Mouse (Mus musculus) limb, embryonic 10.5 days (tissue): ENCODE data around the gene Gm49320. TPM values are rescaled to one million over a fixed set of nuclear protein-coding genes. Genes with fewer than 3 reads are reported as not detected.
A peak's percentile ranks its signal among the peaks of the same experiment; 100 is the strongest.

Experiments used
- DNase-seq: peaks from one replicate; pipeline ENCODE4 v3.0.0-alpha.2; 2017; ENCODE audit warnings: low spot score
- H3K27ac ChIP-seq: fragments of 300-500 bp; sonication (generic); 2 replicates; pipeline ENCODE4 v1.5.1; 2016; ENCODE audit warnings: mild to moderate bottlenecking
- H3K27me3 ChIP-seq: fragments of 300-500 bp; sonication (generic); 2 replicates; pipeline ENCODE4 v1.6.1; 2016; ENCODE audit warnings: low read depth, mild to moderate bottlenecking; ENCODE audit not compliant: poor library complexity, severe bottlenecking
- H3K36me3 ChIP-seq: fragments of 300-500 bp; sonication (generic); 2 replicates; pipeline ENCODE4 v1.6.1; 2016; ENCODE audit warnings: mild to moderate bottlenecking, moderate library complexity
- H3K4me1 ChIP-seq: fragments of 300-500 bp; sonication (generic); 2 replicates; pipeline ENCODE4 v1.6.1; 2016
- H3K4me3 ChIP-seq: fragments of 300-500 bp; sonication (generic); 2 replicates; pipeline ENCODE4 v1.5.1; 2016; ENCODE audit warnings: mild to moderate bottlenecking, moderate library complexity
- H3K9me3 ChIP-seq: fragments of 300-500 bp; sonication (generic); replicated peaks from 2 replicates; pipeline ENCODE4 v1.6.1; 2016; ENCODE audit warnings: mild to moderate bottlenecking
- WGBS: fragments of 180-500 bp; shearing (Covaris S2); methylation state at CpG from one replicate; pipeline ENCODE4 v1.1.7; 2016; 5-methylcytosine and 5-hydroxymethylcytosine counted together
- polyA plus RNA-seq: library from polyadenylated mRNA; unstranded; fragments of >200 nt; fragmentation: Nextera tagmentation; extraction: Ambion mirVana; gene quantifications from 2 replicates; pipeline ENCODE4 v1.2.1, GENCODE M21; 2016

Gm49320 gene
- polyA plus RNA-seq, 1 experiment from 2014 or later, result 1.6 TPM

- WGBS, result 25% methylated on average over 15 of the region's 15 CpGs
- H3K9me3 ChIP-seq, result no peaks in the 10 kb centered on the region
- peak overlapping the region; percentile 85 for H3K4me3 ChIP-seq
- peaks cover 19% of the 10 kb centered on the region for H3K4me1 ChIP-seq
- DNase-seq, result no peak
- peak overlapping the region; percentile 97 for H3K27ac ChIP-seq
- H3K36me3 ChIP-seq, result peaks cover 28% of the 10 kb centered on the region
- peaks cover 9% of the 10 kb centered on the region; the same call in 1 of the 2 replicates for H3K27me3 ChIP-seq
Measured at GRCm38 (mm10) chr8:4237814-4238433, 741 bp upstream of the Gm49320 start.

- peaks cover 42% of the 10 kb centered on the region for H3K36me3 ChIP-seq
- DNase-seq, result no peak
- 14% methylated on average over 19 of the region's 19 CpGs for WGBS
- peak overlapping the region; percentile 97 for H3K27ac ChIP-seq
- peaks cover 19% of the 10 kb centered on the region for H3K4me1 ChIP-seq
- peaks cover 9% of the 10 kb centered on the region; the same call in 1 of the 2 replicates for H3K27me3 ChIP-seq
- no peaks in the 10 kb centered on the region for H3K9me3 ChIP-seq
- peak overlapping the region; percentile 85 for H3K4me3 ChIP-seq
Measured at GRCm38 (mm10) chr8:4239193-4239890, 677 bp downstream of the Gm49320 start.

- Histone ChIP-seq H3K27ac (no peak overlapping the region), H3K4me3 (no peak overlapping the region), H3K4me1 (peaks cover 20% of the 10 kb centered on the region), H3K36me3 (peaks cover 92% of the 10 kb centered on the region), H3K9me3 (no peaks in the 10 kb centered on the region), H3K27me3 (0 out of 2 replicates have a peak, but pooled peaks cover 6% of the 10 kb centered on the region)
- 91% methylated on average over 5 of the region's 5 CpGs for WGBS
- no peak for DNase-seq
Measured at GRCm38 (mm10) chr8:4245061-4245460, 6.4 kb downstream of the Gm49320 start.

- Histone ChIP-seq H3K4me3 (no peak overlapping the region), H3K27me3 (0 out of 2 replicates have a peak, but pooled peaks cover 10% of the 10 kb centered on the region), H3K4me1 (peaks cover 23% of the 10 kb centered on the region), H3K36me3 (peaks cover 89% of the 10 kb centered on the region), H3K9me3 (no peaks in the 10 kb centered on the region), H3K27ac (no peak overlapping the region)
- DNase-seq, result no peak
- 82% methylated on average over 11 of the region's 13 CpGs for WGBS
Measured at GRCm38 (mm10) chr8:4245737-4246136, 7.1 kb downstream of the Gm49320 start.

GRCm38 (mm10) chr8:4247241-4247640 lies 8.6 kb downstream of the Gm49320 start:
- Histone ChIP-seq H3K36me3 (peaks cover 74% of the 10 kb centered on the region), H3K4me1 (peaks cover 24% of the 10 kb centered on the region), H3K4me3 (no peak overlapping the region), H3K27ac (no peak overlapping the region), H3K27me3 (0 out of 2 replicates have a peak, but pooled peaks cover 10% of the 10 kb centered on the region), H3K9me3 (no peaks in the 10 kb centered on the region)
- no peak for DNase-seq
- 92% methylated on average over 8 of the region's 8 CpGs for WGBS

GRCm38 (mm10) chr8:4247951-4248540 lies 9.4 kb downstream of the Gm49320 start, which contains the start of gene Tgfbr3l:
Gene Tgfbr3l, plus strand, starts transcription at chr8:4248214.
- H3K27ac ChIP-seq, result peak within 1 kb of the TSS; percentile 59; the same call in 1 of the 2 replicates
- WGBS, result 84% methylated on average over 15 of the region's 15 CpGs
- 0 out of 2 replicates have a peak, but pooled peaks cover 10% of the 10 kb centered on the region for H3K27me3 ChIP-seq
- peak within 1 kb of the TSS; percentile 7; the same call in 1 of the 2 replicates for H3K4me3 ChIP-seq
- H3K36me3 ChIP-seq, result peaks cover 66% of the 10 kb centered on the region
- no peaks in the 10 kb centered on the region for H3K9me3 ChIP-seq
- DNase-seq, result no peak
- H3K4me1 ChIP-seq, result peaks cover 24% of the 10 kb centered on the region

- Histone ChIP-seq H3K4me1 (peaks cover 32% of the 10 kb centered on the region), H3K9me3 (no peaks in the 10 kb centered on the region), H3K27ac (peak overlapping the region; percentile 59), H3K27me3 (0 out of 2 replicates have a peak, but pooled peaks cover 10% of the 10 kb centered on the region), H3K4me3 (peak overlapping the region; percentile 29), H3K36me3 (peaks cover 56% of the 10 kb centered on the region)
- DNase-seq, result peak; percentile 72
- 12% methylated on average over 29 of the region's 29 CpGs for WGBS
Measured at GRCm38 (mm10) chr8:4249213-4249612, 10.5 kb downstream of the Gm49320 start.

- Histone ChIP-seq H3K9me3 (no peaks in the 10 kb centered on the region), H3K27me3 (0 out of 2 replicates have a peak, but pooled peaks cover 10% of the 10 kb centered on the region), H3K36me3 (peaks cover 56% of the 10 kb centered on the region), H3K4me1 (peaks cover 36% of the 10 kb centered on the region), H3K27ac (peak overlapping the region; percentile 28; the same call in 1 of the 2 replicates), H3K4me3 (no peak overlapping the region)
- WGBS, result 30% methylated on average over 26 of the region's 26 CpGs
- DNase-seq, result peak; percentile 87
Measured at GRCm38 (mm10) chr8:4250306-4250970, 11.8 kb downstream of the Gm49320 start.

- 0 out of 2 replicates have a peak, but pooled peaks cover 10% of the 10 kb centered on the region for H3K27me3 ChIP-seq
- peak overlapping the region; percentile 91 for H3K4me3 ChIP-seq
- WGBS, result 48% methylated on average over 8 of the region's 8 CpGs
- no peaks in the 10 kb centered on the region for H3K9me3 ChIP-seq
- peak overlapping the region; percentile 95 for H3K27ac ChIP-seq
- peaks cover 56% of the 10 kb centered on the region for H3K36me3 ChIP-seq
- H3K4me1 ChIP-seq, result peaks cover 44% of the 10 kb centered on the region
- DNase-seq, result no peak
Measured at GRCm38 (mm10) chr8:4252116-4252760, 13.6 kb downstream of the Gm49320 start.

GRCm38 (mm10) chr8:4252934-4253841 lies 14.5 kb downstream of the Gm49320 start, which contains the start of gene Snapc2:
Gene Snapc2, plus strand, starts transcription at chr8:4253080.
- Histone ChIP-seq H3K4me1 (peaks cover 53% of the 10 kb centered on the region), H3K36me3 (peaks cover 54% of the 10 kb centered on the region), H3K4me3 (peak within 1 kb of the TSS; percentile 91), H3K9me3 (no peaks in the 10 kb centered on the region), H3K27me3 (0 out of 2 replicates have a peak, but pooled peaks cover 10% of the 10 kb centered on the region), H3K27ac (peak within 1 kb of the TSS; percentile 95)
- under 1% methylated on average over 69 of the region's 69 CpGs for WGBS
- peak; percentile 97 for DNase-seq

- Histone ChIP-seq H3K4me3 (peak overlapping the region; percentile 91), H3K36me3 (peaks cover 52% of the 10 kb centered on the region), H3K27ac (0 out of 2 replicates have a peak overlapping the region, but pooled peaks have one; percentile 95), H3K4me1 (peaks cover 48% of the 10 kb centered on the region), H3K27me3 (0 out of 2 replicates have a peak, but pooled peaks cover 10% of the 10 kb centered on the region), H3K9me3 (no peaks in the 10 kb centered on the region)
- no peak for DNase-seq
- 77% methylated on average over 6 of the region's 6 CpGs for WGBS
Measured at GRCm38 (mm10) chr8:4254001-4254400, 15.3 kb downstream of the Gm49320 start.
